Mouse (Mus musculus) testis, postnatal 14 days (tissue): ENCODE data around the gene Pafah1b3.
A peak's percentile ranks its signal among the peaks of the same experiment; 100 is the strongest.

Experiments used
- DNase-seq: peaks from one replicate; pipeline ENCODE4 v3.0.0; 2021; ENCODE audit warnings: low spot score

The Pafah1b3 gene

GRCm38 (mm10) chr7:25305481-25305880 lies 7.7 kb upstream of the Pafah1b3 start:
- no peak for DNase-seq

- DNase-seq, result no peak
Measured at GRCm38 (mm10) chr7:25303685-25304006, 5.9 kb upstream of the Pafah1b3 start.

- DNase-seq, result no peak
Measured at GRCm38 (mm10) chr7:25303003-25303684, 5.4 kb upstream of the Pafah1b3 start.

- DNase-seq, result peak; percentile 97
Measured at GRCm38 (mm10) chr7:25301063-25301462, 3.3 kb upstream of the Pafah1b3 start, which contains the start of gene Prr19. Prr19 (plus strand) TSS chr7:25301411.

GRCm38 (mm10) chr7:25296945-25297453 lies 787 bp downstream of the Pafah1b3 start:
- DNase-seq, result peak; percentile 66

- no peak for DNase-seq
Measured at GRCm38 (mm10) chr7:25294960-25295722, 2.6 kb downstream of the Pafah1b3 start.

- no peak for DNase-seq
Measured at GRCm38 (mm10) chr7:25294495-25294894, 3.3 kb downstream of the Pafah1b3 start.

- DNase-seq, result no peak
Measured at GRCm38 (mm10) chr7:25293191-25293739, 4.5 kb downstream of the Pafah1b3 start.

- DNase-seq, result no peak
Measured at GRCm38 (mm10) chr7:25292107-25292506, 5.7 kb downstream of the Pafah1b3 start.

GRCm38 (mm10) chr7:25290911-25291310 lies 6.9 kb downstream of the Pafah1b3 start:
- DNase-seq, result no peak

GRCm38 (mm10) chr7:25290463-25290862 lies 7.3 kb downstream of the Pafah1b3 start:
- no peak for DNase-seq

- no peak for DNase-seq
Measured at GRCm38 (mm10) chr7:25289925-25290324, 7.9 kb downstream of the Pafah1b3 start.

GRCm38 (mm10) chr7:25288721-25289120 lies 9.1 kb downstream of the Pafah1b3 start:
- DNase-seq, result no peak

- DNase-seq, result no peak
Measured at GRCm38 (mm10) chr7:25288011-25288410, 9.8 kb downstream of the Pafah1b3 start.

- no peak for DNase-seq
Measured at GRCm38 (mm10) chr7:25286989-25287388, 10.8 kb downstream of the Pafah1b3 start.

GRCm38 (mm10) chr7:25285511-25286238 lies 12.1 kb downstream of the Pafah1b3 start:
- DNase-seq, result no peak

- DNase-seq, result no peak
Measured at GRCm38 (mm10) chr7:25284766-25285165, 13.0 kb downstream of the Pafah1b3 start.

- no peak for DNase-seq
Measured at GRCm38 (mm10) chr7:25284171-25284570, 13.6 kb downstream of the Pafah1b3 start.

- DNase-seq, result no peak
Measured at GRCm38 (mm10) chr7:25283637-25284036, 14.1 kb downstream of the Pafah1b3 start.

- peak; percentile 77 for DNase-seq
Measured at GRCm38 (mm10) chr7:25282731-25283211, 15.0 kb downstream of the Pafah1b3 start.

- peak; percentile 98 for DNase-seq
Measured at GRCm38 (mm10) chr7:25281734-25282601, 15.8 kb downstream of the Pafah1b3 start.
